Mouse (Mus musculus): ENCODE results near the gene Ppp1cc. TPM values are rescaled to one million over a fixed set of nuclear protein-coding genes. Genes with fewer than 3 reads are reported as not detected.
"Not testable (repeated sequence)": the region's sequence is repeated elsewhere in the genome, so short reads cannot be mapped to it uniquely, and the experiment has no call there.

Ppp1cc gene
- polyA plus RNA-seq, 1 experiment from 2014 or later, result 341 TPM

GRCm38 (mm10) chr5:122212125-122212524, 54.0 kb downstream of the Ppp1cc start:
- Histone ChIP-seq H3K4me3 (no peak overlapping the region), H3K27me3 (ENCODE audit: poor library complexity, severe bottlenecking) (no peaks in the 10 kb centered on the region), H3K36me3 (replicated peaks) (peaks cover 10% of the 10 kb centered on the region; the same call in 1 of the 2 replicates), H3K9me3 (no peaks in the 10 kb centered on the region), H3K4me1 (peaks cover 26% of the 10 kb centered on the region), H3K27ac (no peak overlapping the region)
- DNase-seq (ENCODE audit: extremely low spot score, low spot score), result no peak
- 89% methylated on average over 8 of the region's 8 CpGs for WGBS

- DNase-seq (ENCODE audit: extremely low spot score, low spot score); H3K27ac ChIP-seq; H3K9me3 ChIP-seq; H3K4me3 ChIP-seq; H3K27me3 ChIP-seq (ENCODE audit: poor library complexity, severe bottlenecking): not testable (repeated sequence)
- WGBS, result 90% methylated on average over 1 of the region's 1 CpGs
- peaks cover 11% of the 10 kb centered on the region for H3K36me3 ChIP-seq (replicated peaks)
- peaks cover 26% of the 10 kb centered on the region for H3K4me1 ChIP-seq
These were observed 54.7 kb downstream of the Ppp1cc start for GRCm38 (mm10) chr5:122212820-122213219.

- Histone ChIP-seq H3K36me3 (replicated peaks) (peaks cover 14% of the 10 kb centered on the region), H3K4me1 (peaks cover 22% of the 10 kb centered on the region), H3K9me3 (no peaks in the 10 kb centered on the region), H3K27me3 (ENCODE audit: poor library complexity, severe bottlenecking) (no peaks in the 10 kb centered on the region), H3K27ac (no peak overlapping the region), H3K4me3 (no peak overlapping the region)
- 91% methylated on average over 6 of the region's 6 CpGs for WGBS
- DNase-seq (ENCODE audit: extremely low spot score, low spot score), result no peak
These were observed 55.8 kb downstream of the Ppp1cc start for GRCm38 (mm10) chr5:122213861-122214260.

- Histone ChIP-seq H3K36me3 (replicated peaks) (peaks cover 26% of the 10 kb centered on the region), H3K9me3 (no peaks in the 10 kb centered on the region), H3K4me1 (peaks cover 18% of the 10 kb centered on the region), H3K27me3 (ENCODE audit: poor library complexity, severe bottlenecking) (no peaks in the 10 kb centered on the region), H3K4me3 (no peak overlapping the region), H3K27ac (no peak overlapping the region)
- DNase-seq (ENCODE audit: extremely low spot score, low spot score), result no peak
- 85% methylated on average over 6 of the region's 6 CpGs for WGBS
These were observed 59.6 kb downstream of the Ppp1cc start for GRCm38 (mm10) chr5:122217636-122218035.

- H3K36me3 ChIP-seq (replicated peaks), result peaks cover 26% of the 10 kb centered on the region
- no peak overlapping the region for H3K4me3 ChIP-seq
- no peak for DNase-seq (ENCODE audit: extremely low spot score, low spot score)
- no peaks in the 10 kb centered on the region for H3K9me3 ChIP-seq
- WGBS, result 89% methylated on average over 12 of the region's 12 CpGs
- H3K27ac ChIP-seq, result no peak overlapping the region
- peaks cover 21% of the 10 kb centered on the region for H3K4me1 ChIP-seq
- H3K27me3 ChIP-seq (ENCODE audit: poor library complexity, severe bottlenecking), result no peaks in the 10 kb centered on the region
These were observed 60.2 kb downstream of the Ppp1cc start for GRCm38 (mm10) chr5:122218109-122218905.

GRCm38 (mm10) chr5:122218928-122219327, 60.9 kb downstream of the Ppp1cc start:
- H3K9me3 ChIP-seq, result no peaks in the 10 kb centered on the region
- peaks cover 21% of the 10 kb centered on the region for H3K4me1 ChIP-seq
- H3K4me3 ChIP-seq, result no peak overlapping the region
- no peak for DNase-seq (ENCODE audit: extremely low spot score, low spot score)
- no peaks in the 10 kb centered on the region for H3K27me3 ChIP-seq (ENCODE audit: poor library complexity, severe bottlenecking)
- H3K36me3 ChIP-seq (replicated peaks), result peaks cover 26% of the 10 kb centered on the region
- no peak overlapping the region for H3K27ac ChIP-seq
- WGBS, result 89% methylated on average over 7 of the region's 7 CpGs

GRCm38 (mm10) chr5:122219655-122220629, 61.9 kb downstream of the Ppp1cc start:
- Histone ChIP-seq H3K27me3 (ENCODE audit: poor library complexity, severe bottlenecking) (no peaks in the 10 kb centered on the region), H3K9me3 (no peaks in the 10 kb centered on the region), H3K4me1 (peaks cover 26% of the 10 kb centered on the region), H3K4me3 (no peak overlapping the region), H3K27ac (peak overlapping the region; percentile 13; the same call in 1 of the 2 replicates), H3K36me3 (replicated peaks) (peaks cover 26% of the 10 kb centered on the region)
- DNase-seq (ENCODE audit: extremely low spot score, low spot score), result no peak
- 77% methylated on average over 18 of the region's 18 CpGs for WGBS

GRCm38 (mm10) chr5:122221085-122221484, 63.0 kb downstream of the Ppp1cc start:
- H3K9me3 ChIP-seq, result no peaks in the 10 kb centered on the region

GRCm38 (mm10) chr5:122224291-122224690, 66.2 kb downstream of the Ppp1cc start:
- 92% methylated on average over 2 of the region's 2 CpGs for WGBS

More at GRCm38 (mm10) chr5:122221085-122221484, 63.0 kb downstream of the Ppp1cc start:
- 90% methylated on average over 4 of the region's 4 CpGs for WGBS
- H3K36me3 ChIP-seq (replicated peaks), result peaks cover 27% of the 10 kb centered on the region
- peaks cover 33% of the 10 kb centered on the region for H3K4me1 ChIP-seq
- DNase-seq (ENCODE audit: extremely low spot score, low spot score), result no peak
- no peak overlapping the region for H3K27ac ChIP-seq
- H3K4me3 ChIP-seq, result no peak overlapping the region
- H3K27me3 ChIP-seq (ENCODE audit: poor library complexity, severe bottlenecking), result no peaks in the 10 kb centered on the region

More at GRCm38 (mm10) chr5:122224291-122224690, 66.2 kb downstream of the Ppp1cc start:
- H3K27me3 ChIP-seq (ENCODE audit: poor library complexity, severe bottlenecking), result no peaks in the 10 kb centered on the region
- H3K4me3 ChIP-seq, result no peak overlapping the region
- peaks cover 32% of the 10 kb centered on the region for H3K36me3 ChIP-seq (replicated peaks)
- peaks cover 33% of the 10 kb centered on the region for H3K4me1 ChIP-seq
- no peak for DNase-seq (ENCODE audit: extremely low spot score, low spot score)
- H3K9me3 ChIP-seq, result peaks cover 10% of the 10 kb centered on the region
- no peak overlapping the region for H3K27ac ChIP-seq

Other genes starting within 250 kb of the Ppp1cc start
- 5.0 and 6.5 TPM in 2 replicates for gene Cux2, start 108.2 kb upstream of the Ppp1cc start, polyA plus RNA-seq (2016; fragmentation: Nextera tagmentation; extraction: Ambion mirVana)
- gene Myl2, start 57.3 kb upstream of the Ppp1cc start, polyA plus RNA-seq (2016; fragmentation: Nextera tagmentation; extraction: Ambion mirVana), result not detected in 2 replicates
- gene Ccdc63, start 17.5 kb upstream of the Ppp1cc start, polyA plus RNA-seq (2016; fragmentation: Nextera tagmentation; extraction: Ambion mirVana), result not detected in 2 replicates
- 13.7 and 14.7 TPM in 2 replicates for gene Hvcn1, start 48.5 kb downstream of the Ppp1cc start, polyA plus RNA-seq (2016; fragmentation: Nextera tagmentation; extraction: Ambion mirVana)
- 5.8 and 6.2 TPM in 2 replicates for gene Tctn1, start 106.2 kb downstream of the Ppp1cc start, polyA plus RNA-seq (2016; fragmentation: Nextera tagmentation; extraction: Ambion mirVana)
- gene Pptc7, start 126.1 kb downstream of the Ppp1cc start, polyA plus RNA-seq (2016; fragmentation: Nextera tagmentation; extraction: Ambion mirVana), result 8.3 and 9.0 TPM in 2 replicates
- 10.7 and 11.0 TPM in 2 replicates for gene Rad9b, start 196.0 kb downstream of the Ppp1cc start, polyA plus RNA-seq (2016; fragmentation: Nextera tagmentation; extraction: Ambion mirVana)
- 187 and 195 TPM in 2 replicates for gene Vps29, start 196.1 kb downstream of the Ppp1cc start, polyA plus RNA-seq (2016; fragmentation: Nextera tagmentation; extraction: Ambion mirVana)
- gene Gpn3, start 213.6 kb downstream of the Ppp1cc start, polyA plus RNA-seq (2016; fragmentation: Nextera tagmentation; extraction: Ambion mirVana), result 84.6 and 92.9 TPM in 2 replicates
- gene Fam216a, start 214.1 kb downstream of the Ppp1cc start, polyA plus RNA-seq (2016; fragmentation: Nextera tagmentation; extraction: Ambion mirVana), result 86.1 and 90.1 TPM in 2 replicates
- gene Arpc3, start 233.6 kb downstream of the Ppp1cc start, polyA plus RNA-seq (2016; fragmentation: Nextera tagmentation; extraction: Ambion mirVana), result 91.9 and 98.7 TPM in 2 replicates